Mouse (Mus musculus): ENCODE data around the gene Oas1a.

- TF ChIP-seq POLR2A (IDR thresholded peaks at IDR 0.05; ENCODE audit: borderline replicate concordance, extremely low read depth, low read depth, low read length) (no peak), CTCF (IDR thresholded peaks at IDR 0.05; ENCODE audit: insufficient read depth, low read length) (no peak)
Measured at GRCm38 (mm10) chr5:120900666-120901065, 6.7 kb downstream of the Oas1a start.
